Comparison of ENCODE assay signal across 8 mouse cellular contexts in the genomic region with DNA sequence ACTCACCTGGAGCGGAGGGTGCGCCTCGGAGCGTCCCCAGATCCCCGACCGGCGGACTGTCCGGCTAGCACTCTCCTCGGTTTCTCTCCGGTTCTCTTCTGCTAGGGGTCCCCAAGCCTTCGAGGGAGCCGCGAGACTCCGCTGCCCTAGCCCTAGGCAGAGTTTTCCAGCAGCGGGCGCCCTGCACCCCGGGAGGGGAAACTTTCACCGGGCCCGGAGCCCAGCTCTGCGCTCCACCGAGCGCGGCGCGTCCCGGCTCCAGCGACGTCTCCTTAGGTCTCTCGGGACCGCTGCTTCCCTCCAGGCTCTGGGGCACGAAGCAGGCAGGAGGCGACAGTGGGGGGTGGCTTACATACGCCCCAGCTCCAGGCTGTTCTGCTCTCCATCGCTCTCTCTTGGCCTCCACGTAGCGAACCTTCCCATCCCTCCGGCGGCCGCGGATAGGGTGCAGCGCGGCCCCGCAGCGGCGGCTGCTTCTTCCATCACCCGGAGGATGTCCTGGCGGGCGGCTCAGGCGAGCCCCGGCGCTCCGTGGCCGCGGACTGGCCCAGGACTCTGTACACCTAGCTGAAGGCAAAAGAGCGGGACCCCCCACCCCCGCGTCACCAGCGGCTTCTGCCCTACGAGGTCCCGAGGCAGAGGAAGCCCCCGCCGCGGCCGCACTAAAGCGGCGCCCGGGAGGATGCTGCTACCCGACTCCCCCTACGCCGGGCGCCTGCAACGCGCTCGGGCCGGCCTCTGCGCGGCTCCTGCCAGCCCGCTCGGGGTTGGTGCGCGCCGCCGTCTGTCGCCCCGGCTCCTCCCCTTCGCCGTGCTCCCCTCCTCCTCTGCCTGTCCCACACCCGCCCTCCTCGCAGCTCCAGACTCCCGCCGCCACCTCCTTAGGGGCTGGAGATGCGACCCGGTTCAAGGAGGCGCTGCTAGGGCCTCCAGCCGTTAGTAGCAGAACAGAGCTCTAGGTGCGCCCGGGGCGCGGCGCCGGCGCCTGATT. TPM values are rescaled to one million over a fixed set of nuclear protein-coding genes. Genes with fewer than 3 reads are reported as not detected.
DNase-seq lines count a peak whose midpoint lies in the region; ATAC-seq and TF ChIP-seq lines count a peak whose summit lies in the region.

Gene Chst2, minus strand, starts transcription at position 152 of the 991 bp plus-strand sequence.

- CTCF ChIA-PET in Patski (lab: Charles Lee): no interaction called here

- peak within 1 kb of the TSS; percentile 78 for H3K9ac ChIP-seq in hindbrain, embryonic 14.5 days

- no peaks in the 10 kb centered on the region for H3K36me3 ChIP-seq in hindbrain, embryonic 14.5 days (replicated peaks; ENCODE audit: control insufficient read depth, insufficient read depth)

- peak within 1 kb of the TSS; percentile 63 for H3K4me3 ChIP-seq in hindbrain, embryonic 14.5 days (replicated peaks; ENCODE audit: low read length)

- TF ChIP-seq CTCF in Patski (IDR thresholded peaks at IDR 0.05): no peak

- no peaks in the 10 kb centered on the region for H3K27me3 ChIP-seq in Patski
- H3K27me3 ChIP-seq in hindbrain, embryonic 14.5 days (ENCODE audit: control insufficient read depth, insufficient read depth, low read length): peaks cover 9% of the 10 kb centered on the region; the same call in 1 of the 2 replicates

- H3K4me1 ChIP-seq in hindbrain, embryonic 14.5 days (replicated peaks; ENCODE audit: control insufficient read depth, insufficient read depth, low read length): peaks cover 10% of the 10 kb centered on the region; the same call in 1 of the 2 replicates

- peak; percentile 95 for ATAC-seq in Patski
- peak; percentile 94 for ATAC-seq in hindbrain, embryonic 14.5 days (ENCODE audit: low FRiP score)

- no peaks in the 10 kb centered on the region for H3K9me3 ChIP-seq in hindbrain, embryonic 14.5 days (ENCODE audit: control insufficient read depth, low read length)

- POLR2A ChIA-PET in Patski (lab: Charles Lee): no interaction called here

- DNase-seq in Patski (ENCODE audit: low read depth, low spot score): peak; percentile 31
- peak; percentile 84 to 91 for DNase-seq in cerebellum, postnatal 14 days
- DNase-seq in frontal cortex, postnatal 36 days (ENCODE audit: low spot score in 2 of 2): peak; percentile 90 to 91
- DNase-seq in hindbrain, embryonic 14.5 days (ENCODE audit: low spot score): peak; percentile 79
- DNase-seq in layer of hippocampus, postnatal 25 days (ENCODE audit: extremely low spot score in 1 of 2, low spot score in 1 of 2): peak; percentile 82 to 85
- peak; percentile 94 for DNase-seq in lung, postnatal 10 days
- DNase-seq in retina, postnatal 1 day: peak; percentile 90
- peak; percentile 35 for DNase-seq in urinary bladder, postnatal 10 days (ENCODE audit: low spot score)

- H3K4me2 ChIP-seq in hindbrain, embryonic 14.5 days (replicated peaks): peak within 1 kb of the TSS; percentile 79

- WGBS in hindbrain, embryonic 14.5 days: under 1% methylated on average over 98 of the region's 102 CpGs

- in situ Hi-C loops in Patski (cut with MboI; ENCODE audit: low pct_unique_long_range_greater_than_20kb): loop anchor here (5.0 to 10.0 kb wide), 4 partner anchors 212 to 670 kb away; no protein-coding TSS in a partner anchor

- H3K27ac ChIP-seq in hindbrain, embryonic 14.5 days: peak within 1 kb of the TSS; percentile 65

RNA-seq across cellular contexts. Expression of gene Chst2, which starts in this region (rescaled TPM):
- 9.1 TPM for polyA plus RNA-seq in Patski (2021)
- polyA plus RNA-seq in hindbrain, embryonic 14.5 days (2014; fragmentation: Nextera tagmentation; extraction: Ambion mirVana): 16.3 and 19.9 TPM in 2 replicates
- 100 to 1,000 TPM; 109 to 121 TPM for total RNA-seq in layer of hippocampus, postnatal 25 days (2021)

Comparison
In these comparisons a context has a peak if more than half of its experiments do, and no peak if none do; other contexts are left out.
1. Peak in every context shown above with its lines: DNase-seq, ATAC-seq, H3K4me3 ChIP-seq and H3K27ac ChIP-seq.
2. DNase-seq: peak in every context shown above with its lines; median percentile 94 in lung, postnatal 10 days; 90 in frontal cortex, postnatal 36 days; 90 in retina, postnatal 1 day; 88 in cerebellum, postnatal 14 days; 84 in layer of hippocampus, postnatal 25 days; 79 in hindbrain, embryonic 14.5 days; 35 in urinary bladder, postnatal 10 days; 31 in Patski.